Mouse (Mus musculus): ENCODE results near the gene Themis3.

Gene Themis3

DNA sequence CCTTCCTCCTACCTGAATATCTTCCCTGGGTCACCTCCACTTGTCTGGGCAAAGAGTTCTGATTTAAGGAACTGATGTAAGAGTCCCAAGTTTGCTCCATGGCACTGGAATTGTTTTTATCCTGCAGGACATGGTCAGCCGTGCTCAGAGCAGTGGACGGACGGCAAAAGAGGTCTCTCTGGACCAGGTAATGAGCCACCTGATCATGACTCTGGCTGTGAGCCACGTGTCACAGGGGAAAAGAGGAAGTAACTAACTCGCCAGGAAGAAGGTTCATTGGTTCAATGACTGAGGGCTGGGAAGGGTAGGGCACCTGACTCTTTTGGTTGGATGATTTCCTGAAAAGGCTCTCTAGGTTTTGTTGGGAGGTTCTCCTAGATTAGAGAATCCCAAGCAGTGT is at the start of gene Themis3:
Gene Themis3, minus strand, starts transcription at position 187 of the 400 bp plus-strand sequence.
- DNase-seq (ENCODE audit: low read depth, low spot score): no peak

DNA sequence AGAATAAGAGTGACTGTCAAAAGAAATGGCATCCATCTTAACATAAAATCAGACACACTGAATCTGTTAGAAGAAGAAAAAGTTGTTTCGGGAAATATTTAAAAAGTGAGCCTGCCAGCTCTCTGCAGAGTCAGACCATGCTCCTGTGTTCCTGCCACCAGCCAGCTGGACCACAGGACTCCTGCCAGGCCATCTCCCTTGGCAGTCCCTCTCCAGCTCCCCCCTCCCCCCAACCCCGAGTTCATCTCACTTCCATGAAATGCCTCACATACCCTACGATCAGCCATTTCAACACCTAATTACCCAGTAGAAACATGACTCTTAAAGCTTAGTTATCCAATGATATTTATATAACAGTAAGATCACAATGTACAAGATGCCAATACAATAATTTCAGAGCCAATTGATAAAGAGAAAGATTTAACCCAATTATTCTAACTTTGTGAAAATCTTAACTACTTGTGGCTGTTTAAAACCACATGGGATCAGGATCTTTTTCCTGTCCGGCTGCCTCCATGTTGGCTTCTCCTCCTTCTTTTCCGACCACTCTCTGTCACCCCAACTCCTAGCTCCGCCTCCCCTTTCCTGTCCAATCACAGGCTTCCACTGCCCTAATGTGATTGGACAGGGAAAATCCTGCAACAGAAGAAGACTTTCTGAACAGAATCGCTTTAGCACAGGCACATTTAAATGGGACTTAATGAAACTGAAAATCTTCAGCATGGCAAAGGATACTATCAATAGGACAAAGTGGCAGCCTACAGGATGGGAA is 43.7 kb upstream of the Themis3 start:
- no peak for DNase-seq (ENCODE audit: low read depth, low spot score)

DNA sequence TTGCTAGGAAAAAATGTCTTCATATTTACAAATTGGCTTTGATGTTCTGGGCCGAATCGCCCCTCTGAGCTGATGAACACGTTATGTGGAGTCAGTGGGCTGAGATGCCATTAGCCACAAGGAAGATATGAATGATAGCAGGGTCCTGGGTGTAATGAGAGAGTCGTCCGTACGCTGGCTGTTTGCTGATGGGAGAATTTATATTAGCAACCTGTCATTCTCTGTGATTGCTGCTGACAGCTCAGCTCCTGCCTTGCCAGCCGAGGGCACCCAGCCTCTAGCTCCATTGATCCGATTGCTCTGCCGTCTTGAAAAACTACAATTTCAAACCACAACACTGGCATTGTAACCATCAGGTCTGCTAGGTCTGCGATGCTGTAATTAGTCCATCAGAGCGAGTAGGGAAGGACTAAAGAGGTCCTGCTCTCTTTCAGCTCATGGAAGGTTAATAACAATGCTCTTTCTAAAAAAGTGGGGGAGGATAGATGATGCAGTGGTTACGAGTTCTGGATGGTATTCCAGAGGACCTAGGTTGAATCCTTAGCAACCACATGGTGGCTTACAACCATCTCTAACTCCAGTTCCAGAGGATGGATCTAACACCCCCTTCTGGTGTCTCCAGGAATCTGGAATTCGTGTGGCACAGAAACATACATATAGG is 25.7 kb upstream of the Themis3 start:
- no peak for DNase-seq (ENCODE audit: low read depth, low spot score)

DNA sequence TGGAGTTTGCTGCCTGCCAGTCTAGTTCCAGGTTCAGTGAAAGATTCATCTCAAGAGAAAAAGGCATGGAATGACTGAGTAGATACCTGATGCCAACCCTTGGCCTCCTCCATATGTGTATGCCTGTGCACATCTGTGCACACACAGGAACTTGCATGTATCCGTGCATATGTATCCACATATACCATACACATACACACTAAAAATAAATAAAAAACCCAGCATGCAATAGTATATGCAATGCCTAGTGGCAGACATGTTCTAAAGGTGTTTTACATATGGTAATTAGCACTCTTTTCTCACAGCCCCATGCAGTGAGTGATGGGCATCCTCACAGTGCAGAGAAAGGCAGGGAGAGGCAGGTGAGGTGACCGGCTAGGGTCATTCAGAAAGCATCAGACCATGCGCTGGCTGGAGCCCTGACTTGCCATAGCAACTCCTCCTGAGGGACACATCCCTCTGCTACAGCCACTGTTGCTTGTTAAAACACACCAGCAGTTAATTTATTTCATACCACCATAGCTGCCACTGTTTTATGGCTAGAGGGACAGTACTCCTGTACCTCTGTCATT is 24.9 kb upstream of the Themis3 start:
- DNase-seq (ENCODE audit: low read depth, low spot score): no peak

DNA sequence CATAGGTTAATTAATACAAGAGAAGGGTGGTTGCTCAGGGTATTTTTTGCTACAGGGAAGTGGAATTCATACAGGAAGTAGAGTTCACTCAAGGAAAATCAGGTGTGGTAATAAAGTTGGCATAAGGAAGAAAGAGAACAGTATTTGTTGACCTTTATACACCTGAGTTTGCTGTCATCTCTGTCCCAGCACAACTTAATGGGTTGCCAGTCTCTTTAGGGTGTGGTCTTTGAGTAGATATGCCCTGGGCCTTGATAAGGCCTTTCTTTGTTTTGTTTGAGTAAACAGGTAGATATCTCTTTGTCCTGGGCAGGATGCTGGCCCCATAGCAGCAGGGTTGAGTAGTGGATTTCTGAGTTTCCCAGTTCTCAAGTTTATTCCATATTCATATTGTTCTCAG is 15.6 kb upstream of the Themis3 start:
- DNase-seq (ENCODE audit: low read depth, low spot score): no peak

DNA sequence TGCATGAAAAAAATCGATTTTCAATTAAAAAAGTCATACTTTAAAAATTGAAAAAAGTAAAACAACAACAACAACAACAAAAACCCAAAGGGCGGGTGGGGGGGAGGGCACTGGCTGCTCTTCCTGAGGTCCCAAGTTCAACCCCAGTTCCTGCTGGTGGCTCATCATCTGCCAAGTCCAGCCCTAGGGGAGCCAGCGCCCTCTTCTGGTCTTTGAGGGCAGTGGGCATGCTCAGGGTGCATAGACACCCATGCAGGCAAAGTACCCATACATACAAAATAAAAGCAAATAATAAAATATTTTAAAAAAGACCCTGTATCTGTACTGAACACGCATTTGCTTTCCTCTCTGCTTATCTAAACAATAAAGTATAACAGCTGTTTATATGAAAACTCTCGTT is 10.5 kb upstream of the Themis3 start:
- DNase-seq (ENCODE audit: low read depth, low spot score): no peak

DNA sequence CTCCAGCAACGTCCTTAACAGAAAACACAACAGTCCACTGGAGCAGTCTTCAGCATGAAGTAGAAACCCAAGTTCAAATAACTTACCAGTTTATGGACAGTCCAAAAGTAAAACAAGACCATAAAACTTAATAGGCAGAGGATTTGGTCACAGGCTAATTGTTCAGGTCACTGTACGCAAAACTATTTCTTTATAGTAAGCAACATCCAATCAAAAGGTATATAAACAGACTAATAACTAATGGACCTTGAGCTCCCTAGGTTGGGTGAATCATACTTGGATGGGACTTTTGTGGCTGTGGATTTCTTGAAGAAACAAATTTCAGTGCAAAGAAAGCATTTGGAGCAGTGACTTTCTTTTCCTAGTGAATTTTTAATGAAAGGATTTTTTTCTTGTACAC is 6.8 kb upstream of the Themis3 start:
- DNase-seq (ENCODE audit: low read depth, low spot score): no peak

DNA sequence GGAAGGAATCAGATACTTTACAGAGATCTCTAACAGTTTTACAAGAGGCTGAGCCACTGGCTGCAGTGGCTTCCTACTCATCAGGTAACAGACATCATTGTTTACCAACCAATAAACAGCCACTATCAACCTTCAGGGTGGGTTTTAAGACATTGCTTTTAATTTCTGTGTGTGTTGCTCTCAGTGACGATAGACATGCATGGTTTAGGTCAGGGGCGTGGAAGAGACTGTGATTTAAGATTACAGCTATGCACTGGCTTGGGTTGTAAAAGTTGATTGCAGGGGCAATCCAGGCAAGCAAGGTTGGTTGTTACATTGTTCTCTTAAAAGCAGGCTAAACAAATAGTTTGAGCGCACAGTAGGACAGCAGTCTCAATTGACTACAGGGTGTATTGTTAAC is 1.4 kb upstream of the Themis3 start:
- DNase-seq (ENCODE audit: low read depth, low spot score): no peak

DNA sequence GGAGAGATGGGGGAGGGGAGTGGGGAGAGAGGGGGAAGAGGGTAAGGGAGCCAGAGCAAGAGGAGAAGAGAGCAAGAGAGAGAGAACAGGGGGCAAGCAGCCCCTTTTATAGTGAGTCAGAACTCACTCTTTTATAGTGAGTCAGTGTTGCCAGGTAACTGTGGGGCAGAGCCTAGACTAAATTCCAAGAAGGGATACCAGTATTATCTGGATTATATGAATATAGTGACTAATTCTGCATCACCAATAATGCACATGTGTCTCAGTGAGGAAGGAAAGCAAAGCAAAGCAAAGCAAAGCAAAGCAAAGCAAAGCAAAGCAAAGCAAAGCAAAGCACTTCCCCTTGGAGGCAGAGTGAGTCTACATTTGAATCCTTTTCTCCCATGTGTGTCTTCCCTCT is 835 bp upstream of the Themis3 start:
- no peak for DNase-seq (ENCODE audit: low read depth, low spot score)

DNA sequence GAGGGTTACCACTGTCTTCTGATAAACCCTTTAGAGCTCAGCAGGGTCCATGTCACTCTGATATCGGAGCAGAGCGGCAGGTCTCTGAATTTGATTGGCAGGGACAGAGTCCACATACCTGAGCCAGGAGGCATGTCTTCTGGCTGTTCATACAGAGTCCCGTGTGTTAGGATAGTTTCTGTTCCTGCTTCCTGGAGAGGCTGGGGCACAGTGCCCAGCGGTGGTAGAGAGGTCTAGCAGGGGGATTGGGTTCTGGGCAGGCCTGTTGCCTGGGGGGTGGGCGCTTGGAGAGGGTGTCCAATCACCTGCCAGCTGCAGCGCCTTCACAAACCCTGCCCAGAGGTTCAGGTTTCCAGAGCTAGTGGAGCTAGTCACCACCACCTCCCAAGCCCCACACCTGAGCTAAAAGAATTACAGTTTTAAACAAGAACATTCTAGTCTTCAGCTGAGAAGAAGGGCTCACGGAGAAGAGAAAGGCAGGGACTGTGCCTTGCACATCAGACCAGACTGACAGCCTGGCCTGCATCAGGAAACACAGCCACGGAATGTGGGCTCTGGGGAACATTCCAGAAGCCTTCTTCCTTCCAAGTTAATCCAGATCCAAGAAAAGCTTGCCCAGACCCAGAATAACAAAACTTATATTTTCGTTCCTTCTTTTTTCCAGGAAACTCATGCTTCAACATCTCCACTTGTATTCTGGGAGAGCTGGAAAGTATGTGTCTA is 3.9 kb downstream of the Themis3 start:
- no peak for DNase-seq (ENCODE audit: low read depth, low spot score)

DNA sequence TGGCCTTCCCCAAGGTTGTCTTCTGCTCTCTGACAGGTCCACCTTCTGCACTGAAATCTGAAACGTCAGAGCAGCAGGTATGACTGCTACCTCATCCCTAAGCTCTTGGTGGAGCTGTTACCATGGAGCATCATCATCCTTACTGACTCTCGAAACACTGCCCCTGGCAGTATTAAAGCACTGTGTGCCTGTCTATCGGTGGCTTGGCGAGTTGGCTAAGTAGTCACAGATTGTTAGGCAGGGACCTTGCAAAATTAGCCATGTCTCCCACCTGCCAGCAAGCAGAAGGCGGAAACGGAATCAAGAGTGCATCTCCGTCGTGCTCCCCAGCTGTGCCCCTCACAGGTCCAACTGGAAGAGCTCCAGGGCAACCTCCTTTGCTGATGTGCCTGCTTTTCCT is 4.6 kb downstream of the Themis3 start:
- no peak for DNase-seq (ENCODE audit: low read depth, low spot score)

DNA sequence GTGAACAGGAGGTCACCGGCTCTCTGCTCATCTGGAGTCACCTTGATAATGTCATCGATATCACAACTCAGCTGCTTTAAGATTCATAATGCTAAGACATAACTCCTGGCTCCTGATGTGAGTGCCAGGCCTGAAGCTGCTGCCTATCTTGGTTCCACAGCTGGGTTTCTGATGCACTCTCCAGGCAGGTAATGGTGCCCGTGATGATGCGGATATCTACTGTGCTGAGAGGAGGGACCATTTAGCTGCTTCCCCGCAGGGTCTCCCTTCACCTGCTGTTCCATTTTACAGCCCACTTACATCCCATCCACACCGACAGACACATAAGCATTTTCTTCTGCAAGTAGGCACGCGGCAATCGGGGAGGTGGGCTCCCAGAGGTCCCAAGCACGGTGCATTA is 7.7 kb downstream of the Themis3 start:
- no peak for DNase-seq (ENCODE audit: low read depth, low spot score)

DNA sequence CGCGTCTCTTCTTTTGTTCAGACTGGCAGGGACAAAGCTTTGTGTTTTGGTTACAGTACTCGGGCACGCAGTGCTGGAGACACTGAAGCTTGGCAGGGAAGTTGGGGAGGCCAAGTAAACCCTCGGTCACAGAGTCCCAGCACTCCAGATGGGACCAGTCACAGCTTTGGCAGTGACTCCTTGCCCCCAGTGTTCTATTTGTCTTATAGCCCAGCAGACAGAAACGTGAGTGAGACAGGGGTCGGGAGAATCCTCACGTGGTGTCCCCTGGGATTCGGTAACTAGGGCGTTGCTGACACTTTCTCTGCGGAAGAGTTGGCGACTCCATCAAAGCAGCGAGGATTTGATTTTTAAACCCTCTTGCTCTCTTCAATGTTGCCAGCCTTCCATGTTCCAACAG is 8.3 kb downstream of the Themis3 start:
- DNase-seq (ENCODE audit: low read depth, low spot score): no peak

DNA sequence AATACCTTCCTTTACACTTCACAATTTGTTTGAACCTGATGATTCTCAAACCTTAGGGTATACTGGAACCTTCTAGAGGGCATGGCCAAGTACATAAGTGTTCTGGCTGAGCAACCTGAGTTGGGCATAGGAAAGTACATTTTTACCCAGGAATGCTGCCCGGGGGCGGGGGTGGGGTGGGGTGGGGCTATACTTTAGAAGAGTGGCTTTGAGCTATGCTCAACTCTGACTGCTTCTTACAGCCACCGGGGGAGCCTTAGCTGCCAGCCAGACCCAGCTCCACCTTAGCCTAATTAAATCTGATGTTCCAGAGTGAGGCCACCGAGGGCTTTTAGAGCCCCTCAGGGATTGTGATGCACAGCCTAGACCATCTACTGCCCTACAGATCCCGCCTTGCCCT is 13.4 kb downstream of the Themis3 start:
- no peak for DNase-seq (ENCODE audit: low read depth, low spot score)

DNA sequence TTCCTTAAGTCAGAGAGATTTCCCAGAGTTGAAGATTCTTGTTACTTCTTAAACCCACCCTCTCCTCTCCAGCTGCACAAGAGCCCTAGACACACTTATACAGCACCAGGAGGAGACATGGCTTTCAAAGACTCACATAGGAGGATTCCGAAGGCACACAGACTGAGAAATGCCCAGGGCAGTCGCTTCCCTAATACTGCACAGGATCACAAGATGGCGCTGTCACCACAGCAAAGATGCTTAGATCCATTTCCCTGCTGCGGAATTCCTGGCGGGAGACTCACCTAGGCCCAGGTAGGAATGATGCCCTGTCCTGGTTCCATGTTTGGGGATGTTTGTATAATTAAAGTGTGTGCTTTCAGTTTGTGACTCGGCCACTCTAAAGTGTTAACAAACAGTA is 16.4 kb downstream of the Themis3 start:
- DNase-seq (ENCODE audit: low read depth, low spot score): no peak

DNA sequence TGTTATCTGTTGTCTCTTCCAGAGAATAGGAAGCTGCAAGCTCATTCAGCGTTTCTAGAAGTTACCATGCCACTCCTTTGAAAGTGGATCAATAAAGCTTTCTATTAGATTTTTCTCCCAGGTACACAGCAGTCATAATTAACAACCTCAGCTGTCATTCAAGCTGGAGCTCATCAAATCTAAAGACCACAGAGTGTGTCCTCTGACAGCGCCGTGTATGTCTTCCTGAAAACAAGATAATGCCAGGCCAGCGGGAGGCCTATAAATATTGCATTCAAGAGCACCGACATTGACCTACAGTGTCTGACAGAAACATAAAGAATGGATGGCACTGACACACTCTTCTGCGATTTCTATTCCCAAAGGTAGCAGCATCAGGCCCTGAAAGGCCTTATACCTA is 16.9 kb downstream of the Themis3 start:
- no peak for DNase-seq (ENCODE audit: low read depth, low spot score)

DNA sequence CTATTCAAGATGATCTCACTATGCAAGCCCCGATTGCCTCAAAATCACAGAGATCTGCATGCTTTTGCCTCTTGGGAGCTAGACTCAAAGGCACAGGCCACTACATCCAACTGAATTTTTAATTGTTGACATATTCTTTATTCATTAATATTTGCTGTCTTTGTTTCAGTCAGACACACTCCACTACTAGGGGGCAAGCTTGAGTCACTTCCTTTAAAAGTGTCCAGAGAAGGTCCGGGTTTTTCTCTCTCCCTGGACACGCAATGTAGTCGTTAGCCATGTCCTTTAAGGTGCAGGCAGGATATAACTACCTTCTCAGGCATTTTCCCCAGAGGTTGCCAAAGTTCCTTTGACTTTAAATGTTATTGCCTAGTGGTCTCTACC is 21.8 kb downstream of the Themis3 start:
- no peak for DNase-seq (ENCODE audit: low read depth, low spot score)

DNA sequence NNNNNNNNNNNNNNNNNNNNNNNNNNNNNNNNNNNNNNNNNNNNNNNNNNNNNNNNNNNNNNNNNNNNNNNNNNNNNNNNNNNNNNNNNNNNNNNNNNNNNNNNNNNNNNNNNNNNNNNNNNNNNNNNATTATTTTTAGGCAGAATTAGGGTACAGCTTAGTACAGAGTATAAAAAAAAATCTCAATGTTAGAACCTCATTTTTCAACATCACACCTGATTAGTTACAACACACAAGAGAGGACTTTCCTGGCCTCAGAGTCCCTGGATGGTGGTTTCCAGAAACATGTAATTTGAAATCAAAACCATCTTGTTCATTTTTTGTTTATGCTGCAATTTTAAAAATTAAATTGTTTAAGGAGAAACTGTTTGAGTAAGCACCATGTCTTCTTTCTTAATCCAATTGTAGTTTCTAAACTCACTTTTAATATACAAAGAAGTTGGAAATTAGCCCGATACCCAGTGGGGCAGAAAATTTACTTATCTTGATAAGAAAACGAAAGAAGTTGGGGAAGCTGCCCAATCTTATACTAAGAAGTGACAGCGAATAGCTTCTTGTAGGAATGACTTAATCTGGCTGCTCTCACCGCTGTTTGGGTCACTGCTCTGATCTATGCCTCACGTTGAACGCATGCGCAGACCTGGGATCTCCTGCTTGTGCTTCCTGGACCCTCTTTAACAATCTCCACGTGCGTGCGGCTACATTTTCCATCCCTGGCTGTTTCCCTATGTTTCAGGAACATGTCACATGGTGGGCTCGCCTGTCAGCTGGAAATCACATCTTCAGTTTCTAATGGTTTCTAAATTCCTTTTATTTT is 22.4 kb downstream of the Themis3 start:
- peak; percentile 10 for DNase-seq (ENCODE audit: low read depth, low spot score)

DNA sequence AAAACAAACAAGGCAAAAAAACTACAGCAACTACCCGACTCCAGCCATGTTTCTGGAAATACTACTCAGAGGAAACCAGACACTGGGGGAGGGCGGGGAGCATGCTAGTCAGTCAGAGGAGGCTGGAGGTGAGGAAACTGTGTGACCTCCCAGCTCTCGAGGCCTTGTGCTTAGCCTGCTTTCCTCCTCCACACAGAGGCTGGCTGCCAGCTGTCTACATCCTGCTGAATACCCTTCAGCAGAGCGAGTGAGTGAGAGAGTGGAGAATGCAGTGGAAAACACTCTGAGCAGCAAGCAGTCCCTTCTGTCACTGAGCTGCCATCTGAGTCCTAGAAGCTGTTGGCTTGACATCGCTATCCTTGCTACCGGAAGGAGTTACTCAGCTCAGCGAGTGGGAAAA is 30.2 kb downstream of the Themis3 start:
- DNase-seq (ENCODE audit: low read depth, low spot score): no peak

DNA sequence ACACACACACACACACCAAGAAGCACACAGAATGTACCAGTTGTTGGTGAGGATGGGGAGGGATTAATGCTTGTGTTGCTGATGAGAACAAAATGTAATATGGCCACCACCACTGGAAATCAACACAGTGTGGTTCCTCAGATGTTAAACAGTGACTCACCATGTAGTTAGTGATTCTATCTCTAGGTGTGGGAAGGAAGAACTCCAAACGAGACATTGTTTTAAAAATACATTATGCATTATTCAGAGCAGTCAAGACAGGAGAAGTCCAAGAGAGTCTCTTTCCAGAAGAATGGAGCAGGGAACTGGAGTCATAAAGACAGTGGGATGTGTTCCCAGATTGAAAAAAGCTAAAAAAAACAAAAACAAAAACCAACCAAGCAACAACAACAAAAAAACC is 30.9 kb downstream of the Themis3 start:
- DNase-seq (ENCODE audit: low read depth, low spot score): no peak

DNA sequence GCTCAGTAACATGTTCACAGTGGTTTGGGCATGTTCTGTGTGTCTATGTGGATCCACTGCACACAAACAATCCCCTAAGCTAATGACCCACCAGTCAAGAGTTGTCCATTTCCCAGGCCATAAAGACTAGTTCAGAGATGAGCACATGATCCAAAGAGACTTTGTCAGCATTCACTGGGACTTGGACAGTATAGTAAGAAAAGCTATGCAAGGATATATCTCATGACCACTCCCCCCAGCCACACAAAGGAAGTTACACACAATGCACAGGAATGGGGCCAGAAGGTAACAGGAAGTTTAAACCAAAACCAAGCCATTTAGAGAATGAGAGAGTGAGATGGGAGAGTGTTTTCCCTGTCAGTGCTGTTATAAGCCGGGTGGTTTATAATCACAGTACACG is 33.0 kb downstream of the Themis3 start:
- no peak for DNase-seq (ENCODE audit: low read depth, low spot score)

All from skeletal muscle tissue, adult 2 months (tissue).